Mouse (Mus musculus) lung, embryonic 15.5 days (tissue): ENCODE measurements at regions not wholly inside any gene's neighbourhood (a gene's known extent, or its start where the extent isn't known, plus 50 kb on each side); places are given as distances from the start of the nearest gene placed in this dataset.

Experiments
- ATAC-seq: fragments of 200-750 bp; cut with Nextera tagmentation; 2 replicates; pipeline ENCODE4 v1.8.0; 2017; ENCODE audit warnings: moderate number of reproducible peaks, borderline replicate concordance; ENCODE audit not compliant: low FRiP score, low TSS enrichment; ENCODE audit errors: extremely low read depth
- H3K27ac ChIP-seq: fragments of 300-500 bp; sonication (generic); 2 replicates; pipeline ENCODE4 v1.5.1; 2015; ENCODE audit warnings: moderate library complexity, mild to moderate bottlenecking, inconsistent platforms
- H3K27me3 ChIP-seq: fragments of 300-500 bp; sonication (generic); 2 replicates; pipeline ENCODE4 v1.6.1; 2015; ENCODE audit warnings: inconsistent platforms
- H3K36me3 ChIP-seq: fragments of 300-500 bp; sonication (generic); 2 replicates; pipeline ENCODE4 v1.6.1; 2015; ENCODE audit warnings: inconsistent platforms
- H3K4me1 ChIP-seq: fragments of 300-500 bp; sonication (generic); 2 replicates; pipeline ENCODE4 v1.6.1; 2015; ENCODE audit warnings: inconsistent platforms
- H3K4me2 ChIP-seq: fragments of 300-500 bp; sonication (generic); 2 replicates; pipeline ENCODE4 v1.6.1; 2015; ENCODE audit warnings: inconsistent platforms, mild to moderate bottlenecking, moderate library complexity
- H3K4me3 ChIP-seq: fragments of 300-500 bp; sonication (generic); 2 replicates; pipeline ENCODE4 v1.5.1; 2015; ENCODE audit warnings: mild to moderate bottlenecking, inconsistent platforms
- H3K9ac ChIP-seq: fragments of 300-500 bp; sonication (generic); 2 replicates; pipeline ENCODE4 v1.6.1; 2015; ENCODE audit warnings: inconsistent platforms
- H3K9me3 ChIP-seq: fragments of 300-500 bp; sonication (generic); 2 replicates; pipeline ENCODE4 v1.6.1; 2016; ENCODE audit warnings: inconsistent platforms
- WGBS: fragments of 180-500 bp; shearing (Covaris S2); methylation state at CpG from one replicate; pipeline ENCODE4 v1.1.7; 2015; 5-methylcytosine and 5-hydroxymethylcytosine counted together

- ATAC-seq: no peak
- Histone ChIP-seq H3K9me3 (no peaks in the 10 kb centered on the region), H3K4me1 (no peaks in the 10 kb centered on the region), H3K4me3 (no peak overlapping the region), H3K4me2 (no peak overlapping the region), H3K9ac (no peak overlapping the region), H3K27me3 (no peaks in the 10 kb centered on the region), H3K27ac (no peak overlapping the region), H3K36me3 (no peaks in the 10 kb centered on the region)
- whole genome bisulfite sequencing: 67% methylated on average over 6 of the region's 6 CpGs
Measured at GRCm38 (mm10) chr15:24743240-24743639, 670.3 kb downstream of the Basp1 start.

- Histone ChIP-seq H3K4me3 (no peak overlapping the region), H3K9ac (no peak overlapping the region), H3K9me3 (no peaks in the 10 kb centered on the region), H3K36me3 (no peaks in the 10 kb centered on the region), H3K4me2 (no peak overlapping the region), H3K27ac (no peak overlapping the region), H3K4me1 (no peaks in the 10 kb centered on the region), H3K27me3 (no peaks in the 10 kb centered on the region)
- WGBS: 87% methylated on average over 4 of the region's 4 CpGs
- no peak for ATAC-seq
Measured at GRCm38 (mm10) chr15:24725170-24725569, 688.4 kb downstream of the Basp1 start.

- WGBS: 42% methylated on average over 4 of the region's 4 CpGs
- H3K4me3 ChIP-seq: no peak overlapping the region
- H3K27me3 ChIP-seq: no peaks in the 10 kb centered on the region
- no peaks in the 10 kb centered on the region for H3K36me3 ChIP-seq
- no peak for ATAC-seq
- no peaks in the 10 kb centered on the region for H3K4me1 ChIP-seq
- H3K9me3 ChIP-seq: no peaks in the 10 kb centered on the region
- H3K9ac ChIP-seq: no peak overlapping the region
- no peak overlapping the region for H3K27ac ChIP-seq
- no peak overlapping the region for H3K4me2 ChIP-seq
Measured at GRCm38 (mm10) chr15:24724664-24725063, 688.9 kb downstream of the Basp1 start.

- H3K4me3 ChIP-seq: no peak overlapping the region
- no peak overlapping the region for H3K4me2 ChIP-seq
- no peaks in the 10 kb centered on the region for H3K9me3 ChIP-seq
- H3K36me3 ChIP-seq: no peaks in the 10 kb centered on the region
- H3K4me1 ChIP-seq: no peaks in the 10 kb centered on the region
- no peak overlapping the region for H3K9ac ChIP-seq
- WGBS: 55% methylated on average over 2 of the region's 2 CpGs
- no peaks in the 10 kb centered on the region for H3K27me3 ChIP-seq
- ATAC-seq: no peak
- H3K27ac ChIP-seq: no peak overlapping the region
Measured at GRCm38 (mm10) chr15:24720346-24720745, 693.2 kb downstream of the Basp1 start.

GRCm38 (mm10) chr15:24682167-24682566 lies 731.4 kb downstream of the Basp1 start:
- WGBS: 68% methylated on average over 4 of the region's 4 CpGs
- H3K4me2 ChIP-seq: no peak overlapping the region
- H3K4me1 ChIP-seq: no peaks in the 10 kb centered on the region
- no peak overlapping the region for H3K4me3 ChIP-seq
- H3K27ac ChIP-seq: no peak overlapping the region
- H3K27me3 ChIP-seq: no peaks in the 10 kb centered on the region
- H3K9me3 ChIP-seq: no peaks in the 10 kb centered on the region
- H3K36me3 ChIP-seq: no peaks in the 10 kb centered on the region
- no peak overlapping the region for H3K9ac ChIP-seq
- ATAC-seq: no peak

GRCm38 (mm10) chr15:24648938-24649337 lies 764.6 kb downstream of the Basp1 start:
- Histone ChIP-seq H3K27ac (no peak overlapping the region), H3K4me1 (no peaks in the 10 kb centered on the region), H3K9me3 (no peaks in the 10 kb centered on the region), H3K9ac (no peak overlapping the region), H3K27me3 (no peaks in the 10 kb centered on the region), H3K36me3 (no peaks in the 10 kb centered on the region), H3K4me2 (no peak overlapping the region), H3K4me3 (no peak overlapping the region)
- ATAC-seq: no peak
- 67% methylated on average over 1 of the region's 1 CpGs for WGBS

- no peaks in the 10 kb centered on the region for H3K9me3 ChIP-seq
- no peak for ATAC-seq
- H3K36me3 ChIP-seq: no peaks in the 10 kb centered on the region
- no peak overlapping the region for H3K9ac ChIP-seq
- H3K27ac ChIP-seq: no peak overlapping the region
- no peaks in the 10 kb centered on the region for H3K4me1 ChIP-seq
- no peak overlapping the region for H3K4me3 ChIP-seq
- no peaks in the 10 kb centered on the region for H3K27me3 ChIP-seq
- WGBS: 81% methylated on average over 2 of the region's 2 CpGs
- H3K4me2 ChIP-seq: no peak overlapping the region
Measured at GRCm38 (mm10) chr15:24635620-24636019, 777.9 kb downstream of the Basp1 start.

GRCm38 (mm10) chr15:24596242-24596641 lies 817.3 kb downstream of the Basp1 start:
- no peaks in the 10 kb centered on the region for H3K27me3 ChIP-seq
- no peak overlapping the region for H3K4me2 ChIP-seq
- H3K4me3 ChIP-seq: no peak overlapping the region
- no peak overlapping the region for H3K27ac ChIP-seq
- H3K36me3 ChIP-seq: no peaks in the 10 kb centered on the region
- no peaks in the 10 kb centered on the region for H3K9me3 ChIP-seq
- H3K4me1 ChIP-seq: no peaks in the 10 kb centered on the region
- 21% methylated on average over 4 of the region's 4 CpGs for WGBS
- no peak overlapping the region for H3K9ac ChIP-seq
- no peak for ATAC-seq

- H3K9ac ChIP-seq: no peak overlapping the region
- no peak overlapping the region for H3K4me3 ChIP-seq
- H3K4me2 ChIP-seq: no peak overlapping the region
- no peak for ATAC-seq
- no peaks in the 10 kb centered on the region for H3K4me1 ChIP-seq
- H3K27ac ChIP-seq: no peak overlapping the region
- H3K36me3 ChIP-seq: no peaks in the 10 kb centered on the region
- no peaks in the 10 kb centered on the region for H3K9me3 ChIP-seq
- H3K27me3 ChIP-seq: no peaks in the 10 kb centered on the region
- WGBS: 21% methylated on average over 4 of the region's 4 CpGs
Measured at GRCm38 (mm10) chr15:24588943-24589342, 824.6 kb downstream of the Basp1 start.

GRCm38 (mm10) chr15:24566981-24567380 lies 846.6 kb downstream of the Basp1 start:
- Histone ChIP-seq H3K4me1 (no peaks in the 10 kb centered on the region), H3K9me3 (no peaks in the 10 kb centered on the region), H3K4me3 (no peak overlapping the region), H3K27ac (no peak overlapping the region), H3K36me3 (no peaks in the 10 kb centered on the region), H3K27me3 (no peaks in the 10 kb centered on the region), H3K9ac (no peak overlapping the region), H3K4me2 (no peak overlapping the region)
- ATAC-seq: no peak
- 55% methylated on average over 3 of the region's 3 CpGs for WGBS

- 91% methylated on average over 4 of the region's 4 CpGs for WGBS
- no peaks in the 10 kb centered on the region for H3K4me1 ChIP-seq
- H3K9ac ChIP-seq: no peak overlapping the region
- no peak overlapping the region for H3K4me2 ChIP-seq
- no peak overlapping the region for H3K4me3 ChIP-seq
- H3K27me3 ChIP-seq: no peaks in the 10 kb centered on the region
- H3K27ac ChIP-seq: no peak overlapping the region
- ATAC-seq: no peak
- no peaks in the 10 kb centered on the region for H3K36me3 ChIP-seq
- H3K9me3 ChIP-seq: no peaks in the 10 kb centered on the region
Measured at GRCm38 (mm10) chr15:24556806-24557205, 856.8 kb downstream of the Basp1 start.

GRCm38 (mm10) chr15:24550108-24550507 lies 863.5 kb downstream of the Basp1 start:
- no peak overlapping the region for H3K27ac ChIP-seq
- no peaks in the 10 kb centered on the region for H3K9me3 ChIP-seq
- ATAC-seq: no peak
- 87% methylated on average over 3 of the region's 3 CpGs for WGBS
- H3K36me3 ChIP-seq: no peaks in the 10 kb centered on the region
- H3K27me3 ChIP-seq: no peaks in the 10 kb centered on the region
- H3K4me3 ChIP-seq: no peak overlapping the region
- no peak overlapping the region for H3K4me2 ChIP-seq
- H3K4me1 ChIP-seq: no peaks in the 10 kb centered on the region
- H3K9ac ChIP-seq: no peak overlapping the region

- Histone ChIP-seq H3K36me3 (no peaks in the 10 kb centered on the region), H3K27me3 (no peaks in the 10 kb centered on the region), H3K27ac (no peak overlapping the region), H3K9ac (no peak overlapping the region), H3K4me1 (no peaks in the 10 kb centered on the region), H3K9me3 (no peaks in the 10 kb centered on the region), H3K4me3 (no peak overlapping the region), H3K4me2 (no peak overlapping the region)
- WGBS: 78% methylated on average over 3 of the region's 3 CpGs
- no peak for ATAC-seq
Measured at GRCm38 (mm10) chr15:24530065-24530464, 883.5 kb downstream of the Basp1 start.
